Mouse (Mus musculus): ENCODE measurements around the gene Wipf2. TPM values are rescaled to one million over a fixed set of nuclear protein-coding genes. Genes with fewer than 3 reads are reported as not detected.
"Not testable (repeated sequence)": the region's sequence is repeated elsewhere in the genome, so short reads cannot be mapped to it uniquely, and the experiment has no call there.

Wipf2 gene
- polyA plus RNA-seq, 1 experiment from 2014 or later, result 18.1 TPM

DNA sequence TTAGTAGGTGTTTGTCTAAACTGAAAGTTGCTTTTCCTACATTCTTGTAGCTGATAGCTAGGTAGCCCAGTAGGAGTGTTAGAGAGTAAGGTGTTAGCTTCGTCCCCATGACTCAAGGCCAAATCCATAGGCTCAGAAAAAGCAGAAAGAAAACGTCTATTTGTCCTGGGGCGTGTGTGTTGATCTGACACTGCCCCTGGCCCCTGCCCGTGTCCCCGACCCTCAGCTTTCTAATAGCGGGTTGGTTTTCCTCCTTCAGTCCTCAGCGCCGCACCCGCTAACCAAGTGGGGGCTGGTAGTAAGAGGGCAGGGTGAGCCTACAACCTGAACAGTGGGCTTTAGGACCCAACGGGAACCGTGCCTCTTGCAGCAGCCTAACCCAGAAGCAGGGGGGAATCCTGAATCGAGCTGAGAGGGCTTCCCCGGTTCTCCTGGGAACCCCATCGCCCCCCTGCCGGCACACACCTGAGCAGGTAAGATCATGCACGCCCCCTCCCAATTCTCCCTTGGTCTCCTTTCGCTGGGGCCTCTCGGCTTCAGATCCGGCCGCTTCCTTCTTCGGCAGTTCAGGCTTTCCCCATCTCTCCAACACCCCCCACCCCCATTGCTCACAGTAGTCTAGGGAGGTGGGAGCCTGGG lies 64.1 kb downstream of the Wipf2 start, which contains the start of gene Rara:
Rara (plus strand) TSS at position 381 of the 639 bp plus-strand sequence.
- no peaks in the 10 kb centered on the region for H3K36me3 ChIP-seq (ENCODE audit: inconsistent target)
- no peak within 1 kb of the TSS for H3K27ac ChIP-seq
- 35% methylated on average over 21 of the region's 21 CpGs for WGBS (ENCODE audit: missing documents)
- no peaks in the 10 kb centered on the region for H3K79me2 ChIP-seq (ENCODE audit: inconsistent target)
- H3K4me3 ChIP-seq (ENCODE audit: inconsistent target), result no peak within 1 kb of the TSS

DNA sequence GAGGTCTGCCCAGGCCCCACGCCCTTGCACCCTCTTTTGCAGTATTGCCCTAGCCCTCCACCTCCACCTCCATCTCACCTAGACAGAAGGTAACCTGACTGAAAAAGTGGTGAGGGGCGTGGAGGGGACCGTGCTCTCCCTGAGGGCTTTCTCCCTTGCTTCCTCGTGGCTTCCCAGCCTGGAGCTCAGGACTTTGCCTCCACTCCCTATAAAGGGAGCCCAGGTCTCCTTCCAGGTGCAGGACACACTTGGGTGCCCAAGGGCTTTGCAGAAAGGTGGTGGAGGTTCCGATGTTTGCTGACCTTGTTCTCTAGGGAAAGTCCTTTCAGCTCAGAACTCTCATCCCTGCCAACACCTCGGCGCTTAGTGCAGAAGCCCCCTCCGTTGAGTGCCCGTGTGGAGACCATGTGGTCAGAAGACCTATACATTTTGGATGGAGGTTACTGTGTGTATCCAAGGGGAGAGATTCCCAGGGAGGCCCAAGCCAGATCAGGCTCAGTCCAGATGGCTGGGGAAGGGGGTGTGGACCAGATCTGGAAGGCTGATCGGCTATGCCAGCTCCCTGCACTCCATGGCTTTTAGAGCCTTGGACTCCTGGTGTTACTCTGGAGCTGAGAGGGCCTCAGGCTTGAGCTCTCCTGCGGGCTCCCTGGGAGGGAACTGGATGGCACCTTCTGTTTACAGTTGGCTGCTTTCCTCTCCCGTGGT lies 64.9 kb downstream of the Wipf2 start:
- H3K4me3 ChIP-seq (ENCODE audit: inconsistent target), result no peak overlapping the region
- whole genome bisulfite sequencing (ENCODE audit: missing documents), result 72% methylated on average over 10 of the region's 12 CpGs
- H3K27ac ChIP-seq, result no peak overlapping the region
- no peaks in the 10 kb centered on the region for H3K79me2 ChIP-seq (ENCODE audit: inconsistent target)
- no peaks in the 10 kb centered on the region for H3K36me3 ChIP-seq (ENCODE audit: inconsistent target)

DNA sequence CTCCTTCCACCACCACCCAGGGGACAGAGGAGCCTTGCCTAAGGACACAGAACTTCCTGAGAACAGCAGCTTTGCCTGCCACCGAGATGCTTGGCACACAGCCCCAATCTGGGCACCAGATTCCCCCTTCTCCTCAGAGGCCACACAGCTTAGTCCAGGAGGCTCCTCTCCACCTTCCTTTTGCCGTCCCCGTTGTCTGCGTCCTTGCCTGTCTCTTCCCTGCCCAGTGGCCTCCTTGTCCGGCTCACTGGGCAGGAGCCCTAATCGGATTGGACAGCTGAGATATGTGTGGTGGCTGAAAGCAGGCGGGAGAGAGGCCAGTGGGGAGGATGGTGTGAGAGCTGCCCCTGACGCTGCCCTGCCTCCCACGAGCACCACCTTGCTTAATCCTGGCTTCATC lies 66.1 kb downstream of the Wipf2 start:
- Histone ChIP-seq H3K27ac (no peak overlapping the region), H3K4me3 (ENCODE audit: inconsistent target) (no peak overlapping the region), H3K79me2 (ENCODE audit: inconsistent target) (no peaks in the 10 kb centered on the region), H3K36me3 (ENCODE audit: inconsistent target) (no peaks in the 10 kb centered on the region)
- WGBS (ENCODE audit: missing documents), result 84% methylated on average over 9 of the region's 9 CpGs

DNA sequence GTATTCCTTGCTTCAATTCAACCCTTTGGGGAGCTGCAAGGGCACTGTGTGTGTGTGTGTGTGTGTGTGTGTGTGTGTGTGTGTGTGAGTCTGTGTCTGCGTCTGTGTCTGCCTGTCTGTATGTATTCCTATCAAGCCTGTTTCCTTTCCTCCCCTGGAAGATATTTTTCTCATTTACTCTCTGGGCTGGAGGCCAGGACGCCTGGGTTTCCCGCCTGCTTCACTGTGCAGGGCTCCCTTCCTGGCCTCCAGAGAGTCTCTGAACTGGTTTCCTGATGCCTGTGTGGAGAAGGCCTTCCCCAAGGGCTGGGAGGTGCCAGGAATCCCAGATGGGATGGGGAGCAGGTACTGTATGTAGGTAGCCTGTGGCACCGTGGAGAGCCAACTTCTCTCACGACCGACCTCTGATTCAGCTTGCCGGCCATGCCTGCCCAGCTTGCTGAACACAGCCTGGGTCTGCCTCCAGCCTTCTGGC lies 66.7 kb downstream of the Wipf2 start:
- WGBS (ENCODE audit: missing documents), result 79% methylated on average over 7 of the region's 7 CpGs
- H3K27ac ChIP-seq, result no peak overlapping the region

DNA sequence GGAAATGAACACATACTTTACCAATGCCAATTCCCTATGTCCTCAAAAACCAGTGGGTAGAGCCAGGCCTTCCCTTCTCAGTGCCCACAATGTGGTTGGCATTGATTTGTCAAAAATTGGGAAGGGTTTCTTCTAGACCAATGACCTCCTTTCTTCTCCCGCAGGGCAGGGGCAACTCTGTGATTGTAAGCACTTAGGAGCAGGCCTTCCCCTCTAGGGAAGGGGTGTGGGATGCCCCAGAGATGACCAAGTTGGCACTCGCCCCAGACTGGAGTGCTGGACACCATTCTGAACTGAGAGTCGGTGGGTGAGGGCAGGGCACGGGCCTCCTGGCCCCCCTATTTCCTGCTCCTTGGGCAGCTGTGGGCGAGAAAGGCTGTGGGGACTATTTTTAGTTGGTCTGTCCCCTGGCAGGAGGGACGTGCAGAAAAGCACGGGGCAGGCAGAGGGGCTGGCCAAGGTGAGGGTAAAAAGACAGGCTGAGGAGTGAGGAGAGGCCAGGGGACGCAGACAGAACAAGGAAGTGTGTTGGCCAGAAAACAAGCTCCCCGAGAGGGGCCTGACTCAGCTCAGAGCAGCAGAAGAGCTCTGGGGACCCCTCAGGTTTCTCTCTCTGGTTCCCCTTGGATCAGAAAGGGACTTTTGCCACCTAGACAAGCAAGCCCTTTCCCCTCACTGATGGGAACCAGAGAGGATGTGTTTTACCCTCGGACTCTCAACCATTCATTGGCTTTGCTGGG lies 67.5 kb downstream of the Wipf2 start:
- Histone ChIP-seq H3K79me2 (ENCODE audit: inconsistent target) (no peaks in the 10 kb centered on the region), H3K4me3 (ENCODE audit: inconsistent target) (no peak overlapping the region), H3K36me3 (ENCODE audit: inconsistent target) (no peaks in the 10 kb centered on the region), H3K27ac (no peak overlapping the region)
- 44% methylated on average over 10 of the region's 10 CpGs for WGBS (ENCODE audit: missing documents)

More for the DNA sequence above, 66.7 kb downstream of the Wipf2 start:
- no peaks in the 10 kb centered on the region for H3K36me3 ChIP-seq (ENCODE audit: inconsistent target)
- no peak overlapping the region for H3K4me3 ChIP-seq (ENCODE audit: inconsistent target)
- no peaks in the 10 kb centered on the region for H3K79me2 ChIP-seq (ENCODE audit: inconsistent target)

DNA sequence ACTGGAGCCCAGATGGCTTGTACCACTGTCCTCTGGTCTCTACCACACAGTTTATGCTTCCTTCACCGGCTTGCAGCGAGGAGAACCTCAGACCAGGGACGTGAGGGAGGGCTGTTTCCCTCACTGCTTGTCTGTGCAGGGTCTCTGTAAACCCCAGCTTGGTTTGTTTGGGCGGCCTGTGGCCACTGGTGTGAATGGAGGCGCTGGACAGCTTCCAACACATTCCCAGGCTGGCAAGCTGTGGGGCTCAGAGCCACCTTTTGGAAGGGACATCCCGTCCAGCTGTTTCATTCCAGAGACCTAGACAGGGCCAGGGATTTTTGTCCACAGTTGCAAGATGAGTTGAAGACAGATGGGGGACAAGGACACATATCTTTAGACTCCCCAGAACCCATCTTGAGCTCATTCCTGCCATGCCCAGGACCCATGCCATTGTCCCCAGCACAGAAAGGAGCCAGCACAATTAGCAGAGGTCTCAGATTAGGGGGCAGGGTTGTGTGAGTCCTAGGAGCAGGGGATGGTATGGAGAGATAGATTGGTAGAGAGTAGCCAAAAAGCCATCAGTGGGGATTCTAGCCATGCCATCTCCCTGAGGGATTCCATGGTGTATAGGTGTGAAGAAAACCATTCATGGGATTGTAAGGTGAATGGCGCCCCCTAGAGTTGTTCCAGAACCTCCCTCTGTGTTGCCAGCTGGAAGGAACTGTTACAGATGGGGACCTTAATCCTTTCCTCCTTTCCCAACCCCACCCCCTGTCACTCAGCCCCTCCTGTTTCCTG lies 68.3 kb downstream of the Wipf2 start:
- H3K79me2 ChIP-seq (ENCODE audit: inconsistent target), result no peaks in the 10 kb centered on the region
- no peak overlapping the region for H3K27ac ChIP-seq
- H3K36me3 ChIP-seq (ENCODE audit: inconsistent target), result no peaks in the 10 kb centered on the region
- no peak overlapping the region for H3K4me3 ChIP-seq (ENCODE audit: inconsistent target)
- 56% methylated on average over 7 of the region's 7 CpGs for WGBS (ENCODE audit: missing documents)

DNA sequence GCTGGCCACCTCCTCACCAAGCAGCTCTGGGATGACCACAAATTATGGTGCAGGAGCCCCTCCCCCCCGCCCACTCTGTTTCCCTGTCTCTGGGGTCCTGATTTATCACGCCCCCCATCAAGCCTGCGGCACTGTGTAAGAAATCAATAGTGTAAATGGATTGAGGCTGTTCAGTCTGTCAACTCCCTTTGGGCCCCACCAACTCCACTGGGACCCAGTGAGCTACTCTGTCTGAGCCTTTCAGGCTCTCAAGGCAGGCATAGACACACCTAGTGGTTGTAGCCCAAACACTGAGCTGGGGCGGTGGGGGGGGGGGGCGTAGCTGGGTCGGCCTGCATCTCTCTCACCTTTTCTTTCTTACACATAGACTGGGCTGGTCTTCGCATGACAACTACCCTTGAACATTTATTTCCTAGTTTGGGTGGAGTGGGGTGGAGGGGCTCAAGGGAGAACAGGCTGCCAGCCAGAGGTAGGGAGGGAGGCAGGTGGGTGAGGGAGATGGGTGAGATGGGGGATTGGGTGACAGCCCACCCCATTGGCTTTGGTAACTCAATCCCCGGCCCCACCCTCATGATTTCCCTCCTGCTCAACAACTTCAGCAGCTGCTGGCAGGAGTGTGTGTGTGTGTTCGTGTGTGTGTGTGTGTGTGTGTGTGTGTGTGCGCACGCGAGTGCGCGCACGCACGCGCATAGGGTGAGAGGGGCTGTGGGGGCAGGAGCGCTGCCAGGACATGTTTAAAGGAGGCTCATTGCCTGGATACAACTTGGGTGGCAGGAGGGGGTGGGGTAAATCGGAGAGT lies 69.1 kb downstream of the Wipf2 start:
- Histone ChIP-seq H3K4me3 (ENCODE audit: inconsistent target) (no peak overlapping the region), H3K79me2 (ENCODE audit: inconsistent target) (no peaks in the 10 kb centered on the region), H3K27ac (0 out of 2 replicates have a peak overlapping the region, but pooled peaks have one; percentile 7), H3K36me3 (ENCODE audit: inconsistent target) (no peaks in the 10 kb centered on the region)
- 48% methylated on average over 19 of the region's 19 CpGs for WGBS (ENCODE audit: missing documents)

DNA sequence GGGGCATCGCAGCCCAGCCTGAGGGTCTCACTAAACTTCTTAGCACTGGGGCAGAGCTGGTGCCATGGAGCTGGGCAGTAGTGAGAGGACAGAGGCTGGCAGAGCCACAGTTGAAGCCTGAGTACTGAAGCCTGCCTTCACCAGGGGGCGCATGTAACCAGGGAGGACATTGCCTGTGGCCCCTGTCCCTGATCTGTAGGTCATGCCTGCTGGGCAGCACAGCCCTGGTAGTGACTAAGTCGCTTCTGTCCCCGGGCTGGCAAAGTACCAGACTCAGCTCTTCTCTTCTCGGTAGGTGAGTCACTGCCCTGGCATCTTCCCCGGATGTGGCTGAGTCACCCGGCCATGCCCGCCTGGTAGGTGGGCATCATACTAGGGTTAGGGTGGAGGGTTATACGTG lies 69.7 kb downstream of the Wipf2 start:
- peaks cover 2% of the 10 kb centered on the region for H3K79me2 ChIP-seq (ENCODE audit: inconsistent target)
- WGBS (ENCODE audit: missing documents), result 6% methylated on average over 9 of the region's 9 CpGs
- no peak overlapping the region for H3K4me3 ChIP-seq (ENCODE audit: inconsistent target)
- H3K27ac ChIP-seq, result 0 out of 2 replicates have a peak overlapping the region, but pooled peaks have one; percentile 7
- H3K36me3 ChIP-seq (ENCODE audit: inconsistent target), result no peaks in the 10 kb centered on the region

DNA sequence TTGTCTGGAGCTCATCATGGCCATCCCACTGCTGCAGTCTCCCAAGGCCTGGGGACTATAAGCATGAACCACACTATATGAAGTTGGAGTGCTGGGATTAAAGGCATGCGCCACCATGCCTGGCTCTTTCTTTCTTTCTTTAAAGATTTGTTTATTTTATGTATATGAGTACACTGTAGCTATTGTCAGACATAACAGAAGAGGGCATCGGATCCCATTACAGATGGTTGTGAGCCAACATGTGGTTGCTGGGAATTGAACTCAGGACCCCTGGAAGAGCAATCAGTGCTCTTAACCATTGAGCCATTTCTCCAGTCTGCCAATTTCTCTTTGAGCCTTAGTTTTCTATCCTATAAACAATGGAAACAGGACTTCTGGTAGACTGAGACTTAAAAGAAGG lies 70.4 kb downstream of the Wipf2 start:
- H3K4me3 ChIP-seq (ENCODE audit: inconsistent target); H3K36me3 ChIP-seq (ENCODE audit: inconsistent target); H3K79me2 ChIP-seq (ENCODE audit: inconsistent target): not testable (repeated sequence)
- WGBS (ENCODE audit: missing documents), result 97% methylated on average over 2 of the region's 2 CpGs
- 0 out of 2 replicates have a peak overlapping the region, but pooled peaks have one; percentile 5 for H3K27ac ChIP-seq

DNA sequence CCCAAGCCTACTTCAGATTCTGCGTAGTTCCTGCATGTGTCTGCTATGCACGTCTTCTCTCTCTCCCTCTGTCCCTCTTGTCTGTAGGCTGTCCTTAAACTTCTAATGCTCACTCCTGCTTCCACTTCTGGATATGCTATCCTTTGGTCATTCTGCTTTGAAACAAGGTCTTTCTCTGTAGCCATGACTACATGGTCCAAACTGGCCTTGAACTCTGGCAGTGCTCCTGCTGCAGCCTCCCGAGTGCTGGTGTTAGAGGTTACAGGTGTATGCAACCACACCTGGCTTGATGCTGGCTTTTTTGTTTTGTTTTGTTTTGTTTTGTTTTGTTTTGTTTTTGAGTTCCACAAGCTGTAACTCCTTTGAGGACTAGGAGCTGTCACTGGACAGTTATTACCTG lies 70.9 kb downstream of the Wipf2 start:
- no peak overlapping the region for H3K27ac ChIP-seq
- peaks cover 14% of the 10 kb centered on the region for H3K79me2 ChIP-seq (ENCODE audit: inconsistent target)
- 97% methylated on average over 3 of the region's 3 CpGs for WGBS (ENCODE audit: missing documents)
- H3K36me3 ChIP-seq (ENCODE audit: inconsistent target), result no peaks in the 10 kb centered on the region
- no peak overlapping the region for H3K4me3 ChIP-seq (ENCODE audit: inconsistent target)

DNA sequence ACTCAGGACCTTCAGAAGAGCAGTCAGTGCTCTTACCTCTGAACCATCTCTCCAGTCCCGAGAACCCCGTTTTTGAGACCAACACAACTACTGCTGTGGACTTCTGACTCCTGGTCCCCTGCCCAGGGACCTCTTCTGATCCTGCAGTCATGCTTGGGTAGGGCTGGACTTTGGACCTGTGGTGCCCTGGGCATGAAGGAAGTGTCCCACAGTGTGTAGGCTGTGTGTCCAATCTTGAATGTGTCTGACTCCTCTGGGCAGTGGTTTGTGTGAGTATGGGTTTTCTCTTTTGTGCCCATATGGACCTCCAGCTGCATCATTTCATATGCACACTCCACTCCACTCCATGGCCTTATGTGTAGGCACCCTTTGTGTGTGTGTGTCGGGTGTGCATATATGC lies 71.7 kb downstream of the Wipf2 start:
- H3K36me3 ChIP-seq (ENCODE audit: inconsistent target), result no peaks in the 10 kb centered on the region
- no peak overlapping the region for H3K4me3 ChIP-seq (ENCODE audit: inconsistent target)
- H3K79me2 ChIP-seq (ENCODE audit: inconsistent target), result peaks cover 22% of the 10 kb centered on the region
- H3K27ac ChIP-seq, result no peak overlapping the region
- 100% methylated on average over 3 of the region's 3 CpGs for WGBS (ENCODE audit: missing documents)

DNA sequence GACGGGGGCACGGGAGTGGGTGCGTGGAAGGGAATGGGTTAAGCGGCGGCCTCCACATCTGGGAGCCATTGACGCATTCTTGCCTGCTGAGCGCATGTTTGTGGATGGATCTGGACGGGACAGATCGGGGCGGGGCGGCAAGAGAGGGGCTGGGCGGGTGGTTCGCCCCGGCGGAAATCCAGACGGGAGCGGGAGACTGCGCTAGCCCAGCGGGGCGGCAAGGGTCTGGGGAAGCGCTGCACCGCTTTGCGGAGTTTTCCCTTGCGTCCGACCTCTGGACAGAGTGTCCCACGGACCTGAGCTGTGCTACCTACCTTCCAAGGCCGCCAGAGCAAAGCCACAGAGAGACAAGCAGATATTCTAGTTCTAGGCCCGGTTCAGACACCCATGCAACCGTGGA lies 72.7 kb downstream of the Wipf2 start:
- H3K27ac ChIP-seq, result no peak overlapping the region
- H3K36me3 ChIP-seq (ENCODE audit: inconsistent target), result no peaks in the 10 kb centered on the region

DNA sequence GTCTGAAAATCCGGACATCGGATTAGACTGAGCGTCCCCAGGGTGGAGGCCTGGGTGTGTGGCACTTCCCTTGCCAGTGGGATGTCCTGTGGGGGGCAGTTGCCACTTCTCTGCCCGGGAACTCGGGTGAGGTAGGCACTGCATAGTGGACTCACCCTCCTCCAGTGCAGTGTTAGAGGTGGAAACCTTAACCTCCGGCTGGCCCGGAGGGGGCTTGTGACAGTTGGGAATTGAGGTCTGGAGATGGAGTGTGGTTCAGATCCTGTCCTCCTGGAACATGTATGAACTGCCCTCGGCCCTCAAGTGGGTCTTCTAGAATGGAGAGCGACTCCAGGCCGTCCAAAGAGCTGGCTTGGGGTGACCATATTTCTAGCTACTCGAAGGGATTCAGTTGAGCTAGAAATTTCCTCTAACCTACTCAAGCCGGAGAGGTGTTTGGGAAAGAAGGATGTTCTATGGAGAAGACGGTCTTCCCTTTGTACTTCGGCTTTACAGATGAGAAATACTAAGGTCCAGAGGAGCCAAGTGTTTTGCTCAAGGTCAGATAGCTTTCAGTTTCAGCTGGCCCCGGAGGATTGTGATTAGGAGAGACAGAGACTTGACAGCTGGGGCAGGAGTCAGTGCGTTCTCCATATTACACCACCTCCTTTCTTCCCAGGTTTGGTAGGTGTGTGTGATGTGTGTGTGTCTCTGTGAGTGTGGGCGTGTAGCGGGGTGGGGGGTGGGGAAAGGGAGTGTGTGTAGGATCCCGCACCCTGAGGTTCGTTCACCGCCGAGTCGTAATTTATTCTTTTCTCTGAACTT lies 73.4 kb downstream of the Wipf2 start:
- Histone ChIP-seq H3K27ac (peak overlapping the region; percentile 66), H3K4me3 (ENCODE audit: inconsistent target) (peak overlapping the region; percentile 54), H3K36me3 (ENCODE audit: inconsistent target) (no peaks in the 10 kb centered on the region), H3K79me2 (ENCODE audit: inconsistent target) (peaks cover 36% of the 10 kb centered on the region)
- WGBS (ENCODE audit: missing documents), result 13% methylated on average over 22 of the region's 23 CpGs

More for the DNA sequence above, 72.7 kb downstream of the Wipf2 start:
- WGBS (ENCODE audit: missing documents), result 47% methylated on average over 28 of the region's 29 CpGs
- H3K4me3 ChIP-seq (ENCODE audit: inconsistent target), result no peak overlapping the region
- H3K79me2 ChIP-seq (ENCODE audit: inconsistent target), result peaks cover 32% of the 10 kb centered on the region

Measured in macrophage (primary cell).